Mouse (Mus musculus) embryonic facial prominence, embryonic 15.5 days (tissue): ENCODE measurements around the gene Pwwp2b. TPM values are rescaled to one million over a fixed set of nuclear protein-coding genes. Genes with fewer than 3 reads are reported as not detected.
A peak's percentile ranks its signal among the peaks of the same experiment; 100 is the strongest.

Source experiments
- ATAC-seq: fragments of 200-750 bp; cut with Nextera tagmentation; 2 replicates; pipeline ENCODE4 v1.8.0; 2017; ENCODE audit warnings: low read depth, moderate TSS enrichment; ENCODE audit not compliant: insufficient number of reproducible peaks, low FRiP score, low TSS enrichment
- H3K27ac ChIP-seq: fragments of 300-500 bp; sonication (generic); replicated peaks from 2 replicates; pipeline ENCODE4 v1.5.1; 2015; ENCODE audit warnings: mild to moderate bottlenecking, inconsistent platforms
- H3K27me3 ChIP-seq: fragments of 300-500 bp; sonication (generic); 2 replicates; pipeline ENCODE4 v1.6.1; 2015; ENCODE audit warnings: inconsistent platforms
- H3K36me3 ChIP-seq: fragments of 300-500 bp; sonication (generic); 2 replicates; pipeline ENCODE4 v1.6.1; 2015; ENCODE audit warnings: mild to moderate bottlenecking, inconsistent platforms
- H3K4me1 ChIP-seq: fragments of 300-500 bp; sonication (generic); 2 replicates; pipeline ENCODE4 v1.6.1; 2015; ENCODE audit warnings: inconsistent platforms
- H3K4me2 ChIP-seq: fragments of 300-500 bp; sonication (generic); replicated peaks from 2 replicates; pipeline ENCODE4 v1.6.1; 2015; ENCODE audit warnings: mild to moderate bottlenecking, inconsistent platforms
- H3K4me3 ChIP-seq: fragments of 300-500 bp; sonication (generic); replicated peaks from 2 replicates; pipeline ENCODE4 v1.5.1; 2015; ENCODE audit warnings: mild to moderate bottlenecking, inconsistent platforms
- H3K9ac ChIP-seq: fragments of 300-500 bp; sonication (generic); 2 replicates; pipeline ENCODE4 v1.6.1; 2015; ENCODE audit warnings: inconsistent platforms
- H3K9me3 ChIP-seq: fragments of 300-500 bp; sonication (generic); replicated peaks from 2 replicates; pipeline ENCODE4 v1.6.1; 2016; ENCODE audit warnings: inconsistent platforms
- WGBS: fragments of 180-500 bp; shearing (Covaris S2); methylation state at CpG from one replicate; pipeline ENCODE4 v1.1.7; 2015; 5-methylcytosine and 5-hydroxymethylcytosine counted together
- polyA plus RNA-seq: library from polyadenylated mRNA; unstranded; fragments of >200 nt; fragmentation: Nextera tagmentation; extraction: Ambion mirVana; gene quantifications from 2 replicates; pipeline ENCODE4 v1.2.1, GENCODE M21; 2015

The Pwwp2b gene
- polyA plus RNA-seq, 1 experiment from 2014 or later, result 18.9 TPM

DNA sequence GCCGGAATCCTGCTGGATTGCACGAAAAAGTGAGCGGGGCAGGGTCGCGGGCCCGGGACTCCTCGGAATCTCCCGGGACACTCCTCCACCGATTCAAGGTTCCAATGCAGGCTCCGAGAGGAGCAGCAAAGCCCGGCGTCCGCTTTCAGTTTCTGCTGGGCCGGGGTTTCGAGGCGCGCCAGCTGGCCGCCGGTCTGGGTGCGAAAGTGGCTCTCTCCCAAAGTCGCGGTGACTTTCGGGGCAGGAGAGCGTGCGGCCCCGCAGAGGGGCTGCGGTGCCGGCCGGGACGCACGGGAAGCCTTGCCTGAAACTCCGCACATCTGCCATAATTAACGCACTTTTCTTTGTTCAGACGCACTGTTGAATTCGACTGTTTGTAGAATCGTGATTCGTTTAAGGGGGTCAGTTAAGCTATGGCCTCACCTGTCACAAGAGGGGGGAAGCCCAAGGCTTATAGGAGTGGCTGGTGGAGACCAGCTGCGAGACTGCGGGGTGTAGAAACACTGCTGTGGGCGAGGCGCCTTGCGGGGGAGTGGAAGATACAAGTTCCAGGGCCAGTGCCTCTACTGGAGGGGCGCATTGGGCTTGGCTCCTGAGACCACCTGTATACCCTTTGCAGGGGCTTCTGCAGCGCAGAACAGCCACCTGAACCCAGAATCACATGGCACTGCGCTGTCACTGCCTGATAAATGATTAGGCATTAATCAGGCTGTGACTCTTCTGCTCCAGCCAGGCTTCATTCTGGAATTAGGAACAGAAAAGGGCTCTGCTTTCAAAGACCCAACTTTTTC, 528 bp downstream of the Pwwp2b start:
- Histone ChIP-seq H3K4me1 (peaks cover 70% of the 10 kb centered on the region), H3K27me3 (no peaks in the 10 kb centered on the region)

DNA sequence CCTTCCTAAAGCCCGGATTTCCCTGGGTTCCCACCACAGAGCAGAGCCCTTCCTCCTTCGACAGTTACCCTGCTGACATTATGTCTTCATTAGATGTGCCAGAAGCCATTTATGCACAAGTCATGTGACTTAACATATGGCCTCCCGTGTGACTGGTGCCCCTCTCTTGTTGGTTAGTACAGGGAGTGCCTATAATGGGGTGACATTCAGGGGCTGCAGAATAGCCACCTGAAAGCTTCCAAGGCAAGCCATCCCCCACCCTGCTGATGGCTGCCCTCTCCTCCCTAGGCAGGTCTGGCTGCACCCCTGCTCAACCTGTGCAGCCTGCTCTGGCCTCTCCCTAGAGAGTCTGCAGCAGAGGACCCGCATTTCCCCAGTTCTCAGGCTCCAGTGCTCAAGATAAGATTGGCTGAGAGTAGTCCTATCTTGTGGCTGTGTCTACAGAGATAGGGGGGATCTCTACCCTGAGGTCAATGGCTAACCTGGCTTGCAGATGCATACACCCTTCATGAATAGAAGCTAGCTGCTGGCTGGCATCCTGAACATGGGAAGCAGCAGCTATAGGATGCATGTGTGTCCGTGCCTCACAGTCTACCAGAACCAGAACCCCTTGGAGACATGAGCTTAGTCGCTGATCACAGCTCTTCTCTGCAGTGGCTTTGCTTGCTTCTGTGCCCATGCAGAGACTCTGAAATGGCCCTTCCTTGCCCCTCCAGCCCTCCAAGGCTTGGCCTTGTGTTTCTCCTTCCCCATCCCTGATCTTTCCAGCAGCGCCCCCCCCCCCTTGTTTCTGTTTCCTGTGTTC, 1.3 kb downstream of the Pwwp2b start:
- peak overlapping the region; percentile 89 for H3K4me2 ChIP-seq
- H3K27ac ChIP-seq, result peak overlapping the region; percentile 86; the same call in 1 of the 2 replicates
- 35% methylated on average over 7 of the region's 7 CpGs for WGBS
- H3K9ac ChIP-seq, result no peak overlapping the region
- peak overlapping the region; percentile 68 for H3K4me3 ChIP-seq
- no peaks in the 10 kb centered on the region for H3K27me3 ChIP-seq
- peaks cover 72% of the 10 kb centered on the region for H3K4me1 ChIP-seq
- H3K9me3 ChIP-seq, result no peaks in the 10 kb centered on the region
- ATAC-seq, result no peak
- 0 out of 2 replicates have a peak, but pooled peaks cover under 1% of the 10 kb centered on the region for H3K36me3 ChIP-seq

More for the DNA sequence above, 528 bp downstream of the Pwwp2b start:
- Histone ChIP-seq H3K27ac (peak overlapping the region; percentile 86), H3K4me3 (peak overlapping the region; percentile 68), H3K9ac (peak overlapping the region; percentile 75), H3K4me2 (peak overlapping the region; percentile 89), H3K36me3 (no peaks in the 10 kb centered on the region), H3K9me3 (no peaks in the 10 kb centered on the region)
- no peak for ATAC-seq
- WGBS, result 2% methylated on average over 45 of the region's 45 CpGs

DNA sequence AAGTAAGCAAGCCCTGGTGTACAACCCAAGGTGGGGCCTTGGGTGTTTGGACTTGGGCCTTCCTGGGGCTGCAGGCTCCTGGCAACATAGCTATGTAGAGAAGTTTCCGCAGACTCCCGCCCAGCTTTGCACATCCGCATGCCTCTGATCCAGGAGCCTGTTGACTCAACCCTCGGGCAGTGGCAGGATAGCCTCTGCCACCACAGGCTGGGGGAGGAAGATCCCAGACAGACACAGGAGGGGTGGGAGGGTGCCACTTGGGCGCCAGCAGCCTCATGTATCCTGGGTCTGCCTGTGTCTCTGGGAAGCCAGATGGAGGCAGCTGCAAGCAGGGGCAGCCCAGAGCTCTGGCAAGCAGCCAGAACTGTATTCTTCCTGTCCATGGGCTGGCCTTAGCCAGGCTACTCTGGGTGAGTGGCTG, 3.6 kb downstream of the Pwwp2b start:
- WGBS, result 56% methylated on average over 5 of the region's 5 CpGs
- H3K27me3 ChIP-seq, result no peaks in the 10 kb centered on the region
- ATAC-seq, result no peak
- no peak overlapping the region for H3K4me3 ChIP-seq
- peaks cover 69% of the 10 kb centered on the region for H3K4me1 ChIP-seq
- no peak overlapping the region for H3K4me2 ChIP-seq
- peak overlapping the region; percentile 69; the same call in 1 of the 2 replicates for H3K27ac ChIP-seq
- no peaks in the 10 kb centered on the region for H3K9me3 ChIP-seq
- H3K36me3 ChIP-seq, result peaks cover 21% of the 10 kb centered on the region
- H3K9ac ChIP-seq, result no peak overlapping the region

DNA sequence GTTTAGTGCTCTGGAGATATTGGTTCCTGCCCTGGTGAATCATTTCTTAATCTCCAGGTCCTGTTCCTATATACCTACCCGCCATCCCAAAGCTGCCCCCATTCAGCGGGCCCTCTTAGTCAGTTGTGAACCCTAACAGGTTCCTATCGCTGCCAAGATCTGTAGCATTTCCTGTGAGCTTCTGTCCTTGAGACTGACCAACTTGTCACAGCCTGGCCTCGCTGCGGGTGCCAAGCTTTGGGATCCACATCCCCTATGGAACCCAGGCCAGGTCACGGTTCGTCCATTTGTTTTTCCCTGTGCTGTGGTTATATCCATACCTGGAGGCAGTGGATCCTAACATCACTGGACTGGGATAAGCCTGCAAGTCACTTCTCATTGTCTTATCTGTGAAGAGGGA, 4.3 kb downstream of the Pwwp2b start:
- WGBS, result 86% methylated on average over 7 of the region's 7 CpGs
- Histone ChIP-seq H3K27ac (peak overlapping the region; percentile 69; the same call in 1 of the 2 replicates), H3K4me3 (no peak overlapping the region)

DNA sequence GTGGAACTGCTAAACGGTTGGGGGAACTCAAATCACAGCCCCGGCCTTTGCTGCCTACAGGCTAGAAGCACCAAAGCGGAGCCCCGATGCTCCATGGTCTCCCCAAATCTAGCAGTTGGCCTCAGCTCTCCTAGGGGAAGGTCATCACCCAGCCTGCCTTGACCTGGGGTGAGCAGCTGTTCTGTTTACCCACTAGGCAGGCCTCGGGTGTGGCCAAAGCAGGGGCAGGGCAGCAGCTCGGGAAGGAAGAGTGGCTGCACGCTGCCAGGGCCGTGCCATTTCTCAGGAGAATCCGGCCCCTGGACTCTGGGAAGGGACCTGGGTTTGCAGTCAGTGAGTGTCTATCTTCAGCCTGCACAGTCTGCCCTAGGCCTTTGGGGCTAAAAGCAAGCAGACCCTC, 4.7 kb downstream of the Pwwp2b start:
- Histone ChIP-seq H3K4me3 (no peak overlapping the region), H3K36me3 (peaks cover 26% of the 10 kb centered on the region), H3K27ac (no peak overlapping the region; the same call in 1 of the 2 replicates), H3K4me2 (no peak overlapping the region), H3K4me1 (peaks cover 69% of the 10 kb centered on the region), H3K27me3 (no peaks in the 10 kb centered on the region), H3K9me3 (no peaks in the 10 kb centered on the region), H3K9ac (no peak overlapping the region)
- no peak for ATAC-seq
- WGBS, result 54% methylated on average over 9 of the region's 9 CpGs

More for the DNA sequence above, 4.3 kb downstream of the Pwwp2b start:
- H3K9me3 ChIP-seq, result no peaks in the 10 kb centered on the region
- ATAC-seq, result no peak
- H3K4me1 ChIP-seq, result peaks cover 69% of the 10 kb centered on the region
- H3K36me3 ChIP-seq, result peaks cover 26% of the 10 kb centered on the region
- H3K9ac ChIP-seq, result no peak overlapping the region
- H3K4me2 ChIP-seq, result no peak overlapping the region
- no peaks in the 10 kb centered on the region for H3K27me3 ChIP-seq

DNA sequence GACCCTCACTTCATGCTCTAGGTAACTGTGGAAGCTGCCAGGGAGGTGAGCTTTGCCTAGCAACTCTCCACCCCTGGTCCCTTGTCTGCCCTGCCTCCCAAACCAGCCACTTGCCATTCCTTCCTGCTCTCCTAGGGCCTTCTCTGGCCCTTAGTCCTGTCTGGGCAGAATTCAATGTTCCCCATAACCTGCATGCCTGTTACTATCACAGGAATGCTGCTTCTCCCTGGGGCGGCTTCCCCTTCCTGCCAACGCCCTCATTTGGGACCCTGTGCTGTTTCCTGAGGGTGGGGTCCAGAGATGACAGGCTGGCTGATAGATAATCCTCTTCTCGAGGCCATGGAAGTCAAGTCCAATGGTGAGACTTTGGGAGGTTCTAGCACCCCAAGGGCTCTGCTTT, 5.2 kb downstream of the Pwwp2b start:
- H3K4me3 ChIP-seq, result no peak overlapping the region
- H3K9me3 ChIP-seq, result no peaks in the 10 kb centered on the region
- no peak overlapping the region for H3K9ac ChIP-seq
- no peak overlapping the region for H3K27ac ChIP-seq
- H3K4me1 ChIP-seq, result peaks cover 74% of the 10 kb centered on the region
- H3K4me2 ChIP-seq, result no peak overlapping the region
- no peaks in the 10 kb centered on the region for H3K27me3 ChIP-seq
- 48% methylated on average over 3 of the region's 3 CpGs for WGBS
- no peak for ATAC-seq
- peaks cover 26% of the 10 kb centered on the region for H3K36me3 ChIP-seq

DNA sequence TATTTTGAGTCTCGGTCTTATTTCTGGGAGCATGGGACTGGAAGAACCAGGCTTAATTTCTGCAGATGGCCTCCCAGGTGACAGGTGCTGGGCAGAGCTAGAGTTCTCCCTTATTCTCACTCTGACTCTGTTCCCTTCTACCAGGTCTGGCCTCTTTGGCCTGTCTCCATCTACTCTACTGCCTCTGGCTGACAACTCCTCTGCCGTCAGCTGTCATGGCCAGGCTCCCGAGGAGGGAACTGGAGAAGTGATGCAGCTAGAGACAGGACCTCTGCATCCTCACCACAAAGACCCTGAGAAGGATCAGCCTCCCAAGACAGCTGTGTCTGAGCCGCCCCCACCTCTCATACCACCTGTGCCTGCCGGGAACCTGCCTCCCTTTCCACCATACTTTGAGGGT, 6.3 kb downstream of the Pwwp2b start:
- 77% methylated on average over 5 of the region's 5 CpGs for WGBS
- no peaks in the 10 kb centered on the region for H3K27me3 ChIP-seq
- peaks cover 26% of the 10 kb centered on the region for H3K36me3 ChIP-seq
- no peaks in the 10 kb centered on the region for H3K9me3 ChIP-seq
- no peak overlapping the region for H3K27ac ChIP-seq
- no peak overlapping the region for H3K9ac ChIP-seq
- ATAC-seq, result no peak
- no peak overlapping the region for H3K4me3 ChIP-seq
- H3K4me2 ChIP-seq, result no peak overlapping the region
- peaks cover 76% of the 10 kb centered on the region for H3K4me1 ChIP-seq

DNA sequence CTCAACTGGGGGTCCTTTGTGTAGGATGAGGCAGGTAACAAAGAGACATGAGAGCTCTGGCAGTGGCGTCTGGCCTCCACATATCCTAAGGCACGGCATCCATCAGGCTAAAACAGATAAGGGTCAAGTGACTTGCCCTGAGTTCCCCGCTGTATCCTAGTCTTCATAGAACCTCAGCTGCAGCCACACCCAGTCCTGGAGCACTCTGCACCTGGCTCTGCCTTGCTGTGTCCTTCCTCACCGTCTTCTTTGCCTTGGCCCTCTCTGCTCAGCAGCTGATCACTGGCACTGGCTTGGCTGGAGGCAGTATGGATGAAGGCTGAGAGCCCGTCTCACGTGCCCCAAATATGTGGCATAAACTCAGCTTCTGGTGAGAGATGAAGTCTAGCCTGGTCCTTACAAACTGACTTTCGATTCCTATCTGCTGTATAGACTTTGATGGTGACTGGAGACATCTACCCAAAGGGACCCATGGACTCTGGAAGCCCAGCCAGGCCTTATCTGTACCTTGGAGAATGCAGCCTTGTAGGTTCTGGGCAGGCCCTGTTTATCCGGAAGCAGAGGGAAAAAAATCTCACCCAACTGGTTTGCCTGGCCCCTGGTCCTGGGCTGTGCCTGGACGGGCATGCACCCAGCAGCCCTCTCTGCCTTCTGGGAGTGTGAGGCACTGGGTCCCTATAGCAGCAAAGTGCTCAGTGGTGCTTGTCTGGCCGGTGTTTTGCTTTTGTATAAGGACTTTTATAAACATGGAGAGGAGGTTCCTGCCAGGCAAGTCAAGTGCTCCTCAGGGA, 9.7 kb downstream of the Pwwp2b start:
- peaks cover 54% of the 10 kb centered on the region for H3K4me1 ChIP-seq
- no peak overlapping the region for H3K9ac ChIP-seq
- no peaks in the 10 kb centered on the region for H3K9me3 ChIP-seq
- H3K36me3 ChIP-seq, result peaks cover 36% of the 10 kb centered on the region
- H3K4me3 ChIP-seq, result no peak overlapping the region
- no peaks in the 10 kb centered on the region for H3K27me3 ChIP-seq
- H3K4me2 ChIP-seq, result no peak overlapping the region
- 57% methylated on average over 10 of the region's 10 CpGs for WGBS
- peak; percentile 67; the same call in 1 of the 2 replicates for ATAC-seq
- peak overlapping the region; percentile 79 for H3K27ac ChIP-seq

DNA sequence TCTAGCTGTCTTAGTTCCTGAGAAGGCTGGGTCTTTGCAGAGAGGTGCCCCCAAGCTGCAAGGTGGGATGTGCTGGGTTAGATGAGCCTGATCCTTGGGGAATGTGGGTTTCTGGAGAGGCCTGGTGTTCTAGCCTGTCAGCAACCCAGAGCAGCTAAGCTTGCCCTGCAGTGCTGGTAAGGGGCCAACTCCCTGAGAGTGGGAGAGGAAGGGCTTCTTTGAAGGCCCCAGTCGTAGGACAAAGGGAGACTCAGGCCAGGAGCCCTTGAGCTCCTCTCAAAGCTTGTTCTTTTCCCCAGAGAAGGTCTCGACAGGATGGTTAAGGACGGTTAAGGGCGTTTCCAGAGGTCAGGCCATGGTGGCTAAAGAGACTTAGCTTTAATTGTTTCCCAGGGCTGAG, 16.1 kb downstream of the Pwwp2b start:
- Histone ChIP-seq H3K36me3 (peaks cover 30% of the 10 kb centered on the region), H3K4me3 (no peak overlapping the region), H3K4me2 (no peak overlapping the region), H3K9me3 (no peaks in the 10 kb centered on the region), H3K27me3 (no peaks in the 10 kb centered on the region), H3K9ac (no peak overlapping the region), H3K4me1 (peaks cover 48% of the 10 kb centered on the region), H3K27ac (no peak overlapping the region; the same call in 1 of the 2 replicates)
- WGBS, result 31% methylated on average over 4 of the region's 4 CpGs
- ATAC-seq, result no peak

DNA sequence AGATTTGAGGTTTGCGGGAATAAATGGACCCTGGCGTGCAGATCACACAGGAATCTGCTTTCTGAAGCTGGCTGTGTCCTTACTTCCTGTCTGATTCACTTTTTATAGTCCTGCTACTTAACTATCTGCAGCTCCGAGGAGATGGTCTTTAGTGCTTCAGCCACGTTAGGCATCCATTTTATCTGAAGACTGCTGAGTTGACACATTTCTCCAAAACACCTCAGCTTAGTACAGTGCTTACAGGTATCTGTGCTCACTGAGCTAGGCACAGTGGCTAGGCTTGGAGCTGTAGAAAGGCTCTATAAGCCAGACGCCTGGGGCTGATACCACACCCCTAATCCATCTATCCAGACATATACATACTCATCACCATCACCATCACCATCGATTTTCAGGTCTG, 17.4 kb downstream of the Pwwp2b start:
- Histone ChIP-seq H3K4me1 (peaks cover 46% of the 10 kb centered on the region), H3K4me3 (no peak overlapping the region), H3K9ac (no peak overlapping the region), H3K27me3 (no peaks in the 10 kb centered on the region), H3K36me3 (peaks cover 29% of the 10 kb centered on the region), H3K27ac (no peak overlapping the region), H3K9me3 (no peaks in the 10 kb centered on the region), H3K4me2 (no peak overlapping the region)
- ATAC-seq, result no peak
- WGBS, result 50% methylated on average over 6 of the region's 6 CpGs

DNA sequence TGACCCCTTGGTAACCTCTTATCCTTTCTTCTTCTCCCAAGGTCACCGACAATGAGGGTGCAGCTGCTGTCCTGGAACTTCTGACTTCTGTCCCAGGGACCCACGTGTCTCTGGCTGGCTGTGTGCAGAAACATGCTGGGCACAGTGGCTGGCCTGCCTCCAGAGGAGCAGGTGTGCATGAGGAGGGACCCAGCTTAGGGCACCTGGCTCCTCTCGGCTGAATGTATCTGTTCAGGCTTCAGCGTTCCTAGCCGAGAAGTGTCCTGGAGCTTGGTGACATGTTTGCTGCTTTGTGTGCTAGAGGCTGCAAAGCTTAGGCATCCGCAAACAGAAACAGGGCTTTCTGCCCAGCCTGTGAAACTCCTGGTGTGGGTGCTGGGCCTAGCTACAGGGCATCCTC, 18.1 kb downstream of the Pwwp2b start:
- Histone ChIP-seq H3K4me1 (peaks cover 49% of the 10 kb centered on the region), H3K36me3 (peaks cover 22% of the 10 kb centered on the region), H3K4me2 (no peak overlapping the region), H3K27me3 (no peaks in the 10 kb centered on the region), H3K9ac (no peak overlapping the region), H3K9me3 (no peaks in the 10 kb centered on the region), H3K4me3 (no peak overlapping the region), H3K27ac (no peak overlapping the region)
- 69% methylated on average over 6 of the region's 6 CpGs for WGBS
- no peak for ATAC-seq
